Mouse (Mus musculus): Measurements from ENCODE around the gene Gon7.

Gon7 gene

GRCm38 (mm10) chr12:102705216-102705871 lies 52.3 kb downstream of the Gon7 start:
- DNase-seq, result peak; percentile 96

GRCm38 (mm10) chr12:102704457-102705198 lies 53.0 kb downstream of the Gon7 start, which contains the start of gene Itpk1:
TSS of gene Itpk1 (minus strand) at chr12:102704930.
- peak; percentile 66 for DNase-seq

DNA sequence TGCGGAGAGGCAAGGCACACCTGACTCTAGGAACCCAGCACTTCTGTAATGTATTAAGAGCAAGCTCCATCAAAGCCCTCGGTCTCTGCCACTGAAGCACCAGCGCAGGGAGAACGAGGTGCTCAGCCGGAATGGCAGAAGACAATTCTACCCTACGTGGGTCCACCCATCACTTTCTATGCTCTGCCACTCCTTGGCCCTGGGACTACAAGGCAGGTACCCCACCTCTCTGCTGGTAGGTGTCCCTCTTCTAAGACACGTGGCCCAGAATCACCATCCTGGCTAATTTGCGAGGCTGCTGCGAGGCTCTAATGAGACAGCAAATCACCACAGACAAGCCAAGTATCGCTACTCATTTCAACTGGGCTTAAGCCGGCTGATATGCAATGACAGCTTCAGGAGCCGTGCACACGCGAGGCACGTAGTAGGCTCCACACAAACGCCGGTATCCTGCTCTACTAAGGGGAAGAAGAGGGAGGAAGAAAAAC lies 53.6 kb downstream of the Gon7 start:
- no peak for DNase-seq

GRCm38 (mm10) chr12:102703441-102703840 lies 54.2 kb downstream of the Gon7 start:
- no peak for DNase-seq

Measured in cerebellum, adult 8-10 months (tissue).